Mouse (Mus musculus): ENCODE results near the gene Fbln7.

DNA sequence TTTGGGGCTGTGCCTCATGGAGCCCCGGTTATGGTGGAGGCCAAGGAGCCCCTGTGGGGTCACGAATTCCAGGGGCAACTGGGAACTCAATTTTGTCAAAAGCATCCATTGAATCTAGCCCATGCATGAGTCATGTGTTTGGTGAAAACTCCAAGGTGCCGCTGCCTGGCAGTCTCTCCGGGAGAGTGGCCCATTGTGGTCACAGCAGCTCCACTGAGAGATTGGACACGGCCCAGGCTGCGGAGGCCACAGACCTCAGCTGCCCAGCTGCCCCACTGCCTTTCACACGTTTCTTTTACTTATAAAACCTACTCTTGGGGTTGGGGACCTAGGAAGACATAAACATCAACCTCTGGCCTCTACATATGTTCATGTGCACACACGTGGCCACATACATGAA lies 12.7 kb downstream of the Fbln7 start:
- TF ChIP-seq POLR2A (IDR thresholded peaks at IDR 0.05; ENCODE audit: borderline replicate concordance, control insufficient read depth, low read depth, low read length) (no peak), CTCF (IDR thresholded peaks at IDR 0.05; ENCODE audit: control insufficient read depth, insufficient read depth, low read length) (no peak)

Data from bone marrow, adult 2 months (tissue).